Mouse (Mus musculus) ES-E14 (cell line): ENCODE measurements around the gene Rad51b.

ENCODE experiments used
- HCFC1 ChIP-seq: IDR thresholded peaks from 2 replicates; pipeline ENCODE4 v1.6.1; 2012; ENCODE audit warnings: low read length, inconsistent platforms, borderline replicate concordance; ENCODE audit not compliant: insufficient read depth
- ZC3H11A ChIP-seq: IDR thresholded peaks from 2 replicates; pipeline ENCODE4 v1.6.1; 2012; ENCODE audit warnings: low read depth, mild to moderate bottlenecking, inconsistent platforms, low read length, borderline replicate concordance
- ZNF384 ChIP-seq: IDR thresholded peaks from 2 replicates; pipeline ENCODE4 v1.6.1; 2012; ENCODE audit warnings: low read depth, low read length, inconsistent platforms

DNA sequence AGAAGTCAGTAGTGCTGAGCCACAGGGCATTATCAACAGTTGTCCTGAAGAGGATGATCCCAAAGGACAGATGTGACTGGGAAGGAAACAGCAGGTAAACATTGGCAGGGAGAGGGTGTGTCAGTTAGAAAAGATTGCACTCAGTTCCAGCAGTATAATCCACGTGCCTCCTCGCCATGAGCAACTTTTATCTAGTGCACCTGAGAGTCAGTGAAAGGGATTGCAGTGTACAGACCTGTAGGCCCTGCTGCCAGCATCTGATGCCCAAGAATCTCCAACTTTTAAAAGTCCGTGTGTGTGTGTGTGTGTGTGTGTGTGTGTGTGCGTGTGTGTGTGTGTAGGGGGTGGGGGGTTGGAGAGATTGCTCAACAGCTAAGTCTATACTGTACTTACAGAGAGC is 195.5 kb downstream of the Rad51b start:
- TF ChIP-seq HCFC1 (no peak), ZC3H11A (no peak), ZNF384 (no peak)
